Mouse (Mus musculus) sigmoid colon, adult 10 weeks (tissue): Measurements from ENCODE around the gene Gm5072. TPM values are rescaled to one million over a fixed set of nuclear protein-coding genes. Genes with fewer than 3 reads are reported as not detected.

Source experiments
- polyA plus RNA-seq: library from polyadenylated mRNA; stranded (reverse); fragments of 350-450 nt; fragmentation: Illumina TruSeq; extraction: RNeasy Lipid Tissue Mini Kit (QIAGEN cat#74804); gene quantifications from one replicate; pipeline ENCODE4 v1.2.3, GENCODE M21; 2014; ENCODE audit warnings: low read depth, low replicate concordance

Gm5072 gene
- not detected for polyA plus RNA-seq

DNA sequence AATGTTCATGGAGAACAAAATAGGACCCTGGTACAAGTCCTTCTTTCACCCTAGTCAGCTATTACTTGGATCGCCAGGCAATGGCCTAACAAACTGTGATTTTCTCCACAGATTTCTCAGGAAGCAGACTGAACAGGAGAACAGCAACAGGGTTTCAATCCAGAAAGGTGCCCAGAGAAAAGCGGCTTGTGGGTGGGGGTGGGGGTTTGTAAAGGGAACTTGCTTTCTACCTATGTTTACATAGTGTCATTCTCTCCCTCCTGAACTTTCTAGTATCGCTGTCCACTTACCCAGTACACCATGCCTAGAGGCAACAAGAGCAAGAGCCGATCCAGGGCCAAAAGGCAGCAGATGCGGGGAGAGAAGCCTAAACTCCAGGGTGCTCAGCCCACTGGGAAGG is at the start of gene Gm5072:
TSS of gene Gm5072 (plus strand) at position 301 of the 400 bp plus-strand sequence.

Other genes starting within 250 kb of the Gm5072 start
- gene Mageb2, start 60.8 kb upstream of the Gm5072 start, polyA plus RNA-seq, result not detected
- not detected for gene Gm8914, start 87.6 kb downstream of the Gm5072 start, polyA plus RNA-seq
- gene 1700084M14Rik, start 183.4 kb downstream of the Gm5072 start, polyA plus RNA-seq, result not detected
- gene Gm14781, start 239.7 kb downstream of the Gm5072 start, polyA plus RNA-seq, result not detected